Mouse (Mus musculus) hindbrain, embryonic 13.5 days (tissue): ENCODE measurements around the gene Rnf182. TPM values are rescaled to one million over a fixed set of nuclear protein-coding genes. Genes with fewer than 3 reads are reported as not detected.

ENCODE experiments used
- ATAC-seq: fragments of 200-750 bp; cut with Nextera tagmentation; 2 replicates; pipeline ENCODE4 v1.8.0; 2017; ENCODE audit warnings: moderate TSS enrichment; ENCODE audit not compliant: low FRiP score
- H3K27ac ChIP-seq: fragments of 300-500 bp; sonication (generic); 2 replicates; pipeline ENCODE4 v1.5.1; 2015; ENCODE audit warnings: inconsistent platforms, mild to moderate bottlenecking, moderate library complexity
- H3K27me3 ChIP-seq: fragments of 300-500 bp; sonication (generic); 2 replicates; pipeline ENCODE4 v1.6.1; 2015; ENCODE audit warnings: mild to moderate bottlenecking, inconsistent platforms
- H3K36me3 ChIP-seq: fragments of 300-500 bp; sonication (generic); 2 replicates; pipeline ENCODE4 v1.6.1; 2015; ENCODE audit warnings: mild to moderate bottlenecking, inconsistent platforms
- H3K4me1 ChIP-seq: fragments of 300-500 bp; sonication (generic); replicated peaks from 2 replicates; pipeline ENCODE4 v1.6.1; 2015; ENCODE audit warnings: inconsistent platforms
- H3K4me2 ChIP-seq: fragments of 300-500 bp; sonication (generic); 2 replicates; pipeline ENCODE4 v1.6.1; 2015; ENCODE audit warnings: inconsistent platforms, mild to moderate bottlenecking, moderate library complexity
- H3K4me3 ChIP-seq: fragments of 300-500 bp; sonication (generic); 2 replicates; pipeline ENCODE4 v1.5.1; 2015; ENCODE audit warnings: mild to moderate bottlenecking, inconsistent platforms
- H3K9ac ChIP-seq: fragments of 300-500 bp; sonication (generic); 2 replicates; pipeline ENCODE4 v1.6.1; 2015; ENCODE audit warnings: mild to moderate bottlenecking, inconsistent platforms
- H3K9me3 ChIP-seq: fragments of 300-500 bp; sonication (generic); 2 replicates; pipeline ENCODE4 v1.6.1; 2016; ENCODE audit warnings: inconsistent platforms
- whole genome bisulfite sequencing: fragments of 180-500 bp; shearing (Covaris S2); methylation state at CpG from one replicate; pipeline ENCODE4 v1.1.7; 2015; 5-methylcytosine and 5-hydroxymethylcytosine counted together
- polyA plus RNA-seq: library from polyadenylated mRNA; unstranded; fragments of >200 nt; fragmentation: Nextera tagmentation; extraction: Ambion mirVana; gene quantifications from 2 replicates; pipeline ENCODE4 v1.2.1, GENCODE M21; 2015

Rnf182 gene
- polyA plus RNA-seq, 1 experiment from 2014 or later = 36.1 TPM

DNA sequence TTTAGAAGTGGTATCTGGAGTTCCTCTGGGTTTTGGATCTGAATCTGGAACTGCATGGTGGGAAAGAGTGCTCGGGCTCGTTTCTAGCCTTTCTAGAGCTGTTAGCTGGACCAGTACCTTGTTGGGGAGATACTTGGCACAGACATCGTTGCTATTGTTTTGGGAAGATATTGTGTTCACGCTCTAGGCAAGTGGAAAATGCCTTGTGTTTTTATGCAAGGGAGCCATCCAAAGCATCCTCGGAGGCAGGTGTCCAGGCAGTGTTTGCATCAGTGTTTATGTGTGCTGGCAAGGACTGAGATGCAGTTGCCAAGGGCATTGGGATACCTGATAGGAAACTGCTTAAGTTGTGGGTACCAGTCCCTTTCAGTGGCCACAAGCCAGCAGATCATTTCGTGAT is 1.0 kb downstream of the Rnf182 start:
- H3K9ac ChIP-seq = peak overlapping the region; percentile 89
- no peak for ATAC-seq
- no peak overlapping the region for H3K27ac ChIP-seq
- no peaks in the 10 kb centered on the region for H3K27me3 ChIP-seq
- H3K4me1 ChIP-seq = peaks cover 37% of the 10 kb centered on the region
- H3K9me3 ChIP-seq = no peaks in the 10 kb centered on the region
- no peaks in the 10 kb centered on the region for H3K36me3 ChIP-seq
- peak overlapping the region; percentile 77 for H3K4me3 ChIP-seq
- H3K4me2 ChIP-seq = peak overlapping the region; percentile 70
- 19% methylated on average over 6 of the region's 6 CpGs for WGBS

DNA sequence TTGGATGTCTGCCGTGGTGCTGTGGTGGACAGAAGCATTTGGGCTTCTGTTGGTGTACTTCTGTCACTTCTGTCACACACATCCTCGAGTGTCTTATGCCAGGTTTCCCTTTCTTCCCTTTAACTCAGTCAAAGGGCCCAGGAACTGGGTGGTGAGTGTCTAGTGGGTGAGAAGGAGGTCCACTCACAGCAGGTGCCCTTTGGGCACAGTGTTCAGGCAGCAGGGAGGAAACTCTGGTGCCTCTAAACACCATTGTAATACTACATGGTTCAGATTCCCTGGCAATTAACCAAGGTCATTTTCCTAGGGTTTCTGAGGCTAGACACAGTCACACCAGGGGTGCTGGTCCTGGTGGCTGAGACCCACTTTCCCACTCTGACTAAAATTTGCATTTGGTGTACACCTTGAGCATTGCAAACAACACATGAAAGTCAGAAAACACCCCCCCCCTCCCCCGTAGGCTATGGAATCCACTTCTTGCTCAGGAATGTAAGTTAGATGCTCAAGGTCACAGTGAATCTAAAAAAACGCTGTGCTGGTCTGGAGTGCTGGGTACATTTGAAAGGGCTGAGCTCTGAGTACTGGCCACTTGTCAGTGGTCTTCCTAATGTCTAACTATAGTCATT is 4.2 kb downstream of the Rnf182 start:
- WGBS = 62% methylated on average over 4 of the region's 4 CpGs
- Histone ChIP-seq H3K36me3 (no peaks in the 10 kb centered on the region), H3K4me1 (peaks cover 36% of the 10 kb centered on the region), H3K9ac (no peak overlapping the region), H3K9me3 (no peaks in the 10 kb centered on the region), H3K4me2 (no peak overlapping the region), H3K27ac (no peak overlapping the region), H3K4me3 (no peak overlapping the region), H3K27me3 (no peaks in the 10 kb centered on the region)
- no peak for ATAC-seq

DNA sequence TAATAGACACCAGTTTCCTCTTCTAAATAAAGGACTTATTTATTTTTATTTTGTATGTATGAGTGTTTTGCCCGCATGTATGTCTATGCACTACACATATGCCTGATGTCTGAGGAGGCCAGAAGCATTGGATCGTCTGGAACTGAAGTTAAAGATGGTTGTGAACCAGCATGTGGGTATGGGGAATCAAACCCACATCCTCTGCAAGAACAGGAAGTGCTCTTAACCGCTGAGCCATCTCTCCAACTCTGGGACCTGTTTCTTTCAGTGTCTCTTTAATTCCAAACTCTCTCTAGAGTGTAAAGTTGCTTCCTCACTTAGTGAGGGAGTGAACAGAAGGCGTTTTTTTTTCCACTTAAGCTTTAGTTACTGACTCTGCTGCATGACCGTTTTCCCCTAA is 12.4 kb downstream of the Rnf182 start:
- no peak overlapping the region for H3K4me2 ChIP-seq
- H3K4me1 ChIP-seq = no peaks in the 10 kb centered on the region
- no peaks in the 10 kb centered on the region for H3K36me3 ChIP-seq
- H3K9me3 ChIP-seq = no peaks in the 10 kb centered on the region
- no peaks in the 10 kb centered on the region for H3K27me3 ChIP-seq
- no peak for ATAC-seq
- no peak overlapping the region for H3K9ac ChIP-seq
- 87% methylated on average over 5 of the region's 5 CpGs for WGBS
- H3K4me3 ChIP-seq = no peak overlapping the region
- no peak overlapping the region for H3K27ac ChIP-seq

DNA sequence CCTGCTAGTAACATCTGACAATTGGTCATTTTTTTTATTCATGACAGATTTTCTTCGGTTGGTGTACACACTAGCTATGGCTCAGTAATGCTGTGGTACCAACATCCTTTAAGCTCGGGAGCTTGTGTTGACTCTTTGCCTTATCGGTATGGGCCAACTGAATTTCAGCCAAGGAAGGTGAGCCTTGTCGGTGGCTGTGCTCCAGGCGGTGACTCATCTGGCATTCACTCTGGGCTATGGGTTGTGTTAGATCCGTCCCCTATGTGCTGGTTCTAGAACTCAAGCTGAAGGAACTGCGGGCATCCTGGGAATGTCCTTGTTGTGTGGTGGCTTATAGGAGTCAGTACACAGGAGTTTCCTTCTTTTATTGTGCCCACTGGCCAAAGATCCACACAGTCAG is 14.3 kb downstream of the Rnf182 start:
- no peaks in the 10 kb centered on the region for H3K4me1 ChIP-seq
- no peaks in the 10 kb centered on the region for H3K36me3 ChIP-seq
- WGBS = 91% methylated on average over 7 of the region's 7 CpGs
- H3K9me3 ChIP-seq = no peaks in the 10 kb centered on the region
- ATAC-seq = no peak
- no peak overlapping the region for H3K4me2 ChIP-seq
- no peak overlapping the region for H3K9ac ChIP-seq
- H3K4me3 ChIP-seq = no peak overlapping the region
- no peaks in the 10 kb centered on the region for H3K27me3 ChIP-seq
- H3K27ac ChIP-seq = no peak overlapping the region

DNA sequence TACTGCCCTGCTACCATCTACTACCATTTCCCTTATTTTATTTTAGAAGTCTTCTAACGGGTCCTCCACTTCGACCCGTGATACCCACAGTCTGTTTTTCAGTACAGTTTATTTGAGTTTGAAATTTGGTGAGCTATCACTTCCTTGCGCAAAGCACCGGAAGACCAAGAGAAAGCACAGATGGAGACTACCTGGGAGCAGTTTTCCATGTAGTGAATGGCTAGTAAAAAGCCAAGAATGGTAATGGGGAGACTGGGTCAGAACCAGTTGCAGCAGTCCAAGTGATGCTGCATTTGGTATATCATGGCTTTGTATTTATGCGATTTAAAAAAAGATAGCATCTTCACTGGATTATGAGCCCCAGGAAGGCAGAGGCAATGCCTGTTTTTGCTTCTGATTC is 15.8 kb downstream of the Rnf182 start:
- no peaks in the 10 kb centered on the region for H3K9me3 ChIP-seq
- H3K4me1 ChIP-seq = no peaks in the 10 kb centered on the region
- H3K27me3 ChIP-seq = no peaks in the 10 kb centered on the region
- no peak overlapping the region for H3K9ac ChIP-seq
- no peak for ATAC-seq
- H3K27ac ChIP-seq = no peak overlapping the region
- 96% methylated on average over 6 of the region's 6 CpGs for whole genome bisulfite sequencing
- no peak overlapping the region for H3K4me3 ChIP-seq
- H3K4me2 ChIP-seq = no peak overlapping the region
- no peaks in the 10 kb centered on the region for H3K36me3 ChIP-seq

DNA sequence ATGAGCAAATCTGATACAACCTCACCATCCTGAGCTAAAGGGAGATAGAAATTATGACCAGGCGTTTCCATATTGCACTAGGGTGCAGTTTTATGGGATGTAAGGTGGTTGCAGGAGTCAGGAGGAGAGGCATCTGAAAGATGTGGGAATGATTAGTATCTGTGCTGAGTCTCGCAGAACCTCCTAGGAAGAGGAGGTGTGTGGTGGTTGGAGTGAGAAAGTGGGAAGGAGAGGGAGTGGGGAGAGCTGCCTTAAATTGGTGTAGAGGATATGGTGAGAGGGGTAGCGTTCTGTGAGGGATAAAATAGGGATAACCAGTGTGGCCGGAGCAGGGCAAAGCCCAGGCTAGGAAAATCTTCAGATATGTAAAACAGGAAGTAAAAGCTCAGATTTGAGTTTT is 17.5 kb downstream of the Rnf182 start:
- no peaks in the 10 kb centered on the region for H3K36me3 ChIP-seq
- no peaks in the 10 kb centered on the region for H3K9me3 ChIP-seq
- H3K9ac ChIP-seq = no peak overlapping the region
- H3K4me1 ChIP-seq = no peaks in the 10 kb centered on the region
- H3K4me3 ChIP-seq = no peak overlapping the region
- no peaks in the 10 kb centered on the region for H3K27me3 ChIP-seq
- WGBS = 95% methylated on average over 4 of the region's 4 CpGs
- no peak for ATAC-seq
- no peak overlapping the region for H3K4me2 ChIP-seq
- H3K27ac ChIP-seq = no peak overlapping the region

DNA sequence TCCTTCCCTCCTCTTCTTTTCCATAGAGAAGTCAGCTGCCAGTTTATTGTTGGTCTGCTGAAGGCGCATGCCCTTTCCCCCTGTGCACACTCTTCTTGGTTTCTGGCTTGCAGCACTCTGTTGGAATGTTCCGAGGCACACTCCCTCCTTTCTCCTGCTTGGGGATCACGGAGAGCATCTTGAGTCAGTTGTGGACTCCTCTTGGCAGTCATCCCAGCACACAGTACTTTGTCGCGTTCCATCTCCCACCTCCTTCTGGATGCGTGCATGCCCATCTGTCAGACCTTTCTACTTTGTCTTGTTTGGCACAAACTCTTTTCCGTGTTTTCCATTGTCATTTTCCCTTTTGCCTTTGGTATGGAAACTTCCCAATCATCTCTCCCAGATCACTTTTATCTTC is 22.2 kb downstream of the Rnf182 start:
- no peak overlapping the region for H3K4me2 ChIP-seq
- no peaks in the 10 kb centered on the region for H3K36me3 ChIP-seq
- H3K27ac ChIP-seq = no peak overlapping the region
- no peaks in the 10 kb centered on the region for H3K27me3 ChIP-seq
- no peak overlapping the region for H3K4me3 ChIP-seq
- H3K9me3 ChIP-seq = no peaks in the 10 kb centered on the region
- WGBS = 85% methylated on average over 7 of the region's 7 CpGs
- no peaks in the 10 kb centered on the region for H3K4me1 ChIP-seq
- ATAC-seq = no peak
- no peak overlapping the region for H3K9ac ChIP-seq

DNA sequence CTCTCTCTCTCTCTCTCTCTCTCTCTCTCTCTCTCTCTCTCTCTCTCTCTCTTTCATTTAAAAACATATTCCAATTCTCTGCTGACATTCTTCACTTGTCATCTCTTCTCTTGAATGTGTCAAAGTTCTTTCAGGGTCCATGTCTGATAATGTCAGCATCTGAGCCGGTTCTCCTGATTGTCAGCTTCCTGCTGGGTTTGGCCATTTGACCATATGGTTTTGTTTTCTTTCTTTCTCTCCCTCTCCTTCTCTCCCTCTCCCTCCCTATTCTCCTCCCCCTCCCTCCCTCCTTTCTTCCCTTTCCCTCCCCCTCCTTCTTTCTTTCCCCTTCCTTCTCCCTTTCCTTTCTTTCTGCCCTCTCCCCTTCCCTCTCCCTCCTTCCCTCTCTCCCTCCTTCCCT is 29.5 kb downstream of the Rnf182 start:
- 33% methylated on average over 1 of the region's 1 CpGs for WGBS
- H3K27ac ChIP-seq = no peak overlapping the region

DNA sequence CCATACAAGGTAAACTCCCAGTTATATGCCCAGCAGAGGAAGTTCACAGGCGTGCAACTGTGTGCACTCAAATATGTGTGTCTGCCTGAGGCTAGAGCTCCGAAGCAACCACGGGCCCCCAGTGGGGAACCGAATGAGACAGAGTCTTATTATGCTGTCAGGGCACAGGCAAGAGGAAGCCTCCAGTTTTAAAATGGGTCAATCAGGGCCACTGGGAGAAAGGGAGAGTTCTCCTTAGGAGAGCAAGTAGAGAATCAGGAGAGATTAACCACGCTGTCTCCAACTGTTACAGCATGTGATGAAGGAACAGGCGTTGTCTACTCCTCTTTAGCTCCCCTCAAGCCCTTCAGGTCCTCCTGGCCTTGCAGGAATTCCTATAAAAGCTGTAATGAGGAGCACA is 33.0 kb downstream of the Rnf182 start:
- Histone ChIP-seq H3K4me1 (peaks cover 46% of the 10 kb centered on the region), H3K4me3 (no peak overlapping the region), H3K36me3 (no peaks in the 10 kb centered on the region), H3K27me3 (no peaks in the 10 kb centered on the region), H3K9me3 (no peaks in the 10 kb centered on the region), H3K9ac (peak overlapping the region; percentile 35; the same call in 1 of the 2 replicates), H3K27ac (peak overlapping the region; percentile 76), H3K4me2 (no peak overlapping the region)
- no peak for ATAC-seq
- 56% methylated on average over 6 of the region's 6 CpGs for WGBS

More for the DNA sequence above, 29.5 kb downstream of the Rnf182 start:
- ATAC-seq = no peak
- H3K27me3 ChIP-seq = no peaks in the 10 kb centered on the region
- no peaks in the 10 kb centered on the region for H3K9me3 ChIP-seq
- H3K9ac ChIP-seq = no peak overlapping the region
- H3K4me2 ChIP-seq = no peak overlapping the region
- H3K36me3 ChIP-seq = no peaks in the 10 kb centered on the region
- no peak overlapping the region for H3K4me3 ChIP-seq
- peaks cover 31% of the 10 kb centered on the region for H3K4me1 ChIP-seq

DNA sequence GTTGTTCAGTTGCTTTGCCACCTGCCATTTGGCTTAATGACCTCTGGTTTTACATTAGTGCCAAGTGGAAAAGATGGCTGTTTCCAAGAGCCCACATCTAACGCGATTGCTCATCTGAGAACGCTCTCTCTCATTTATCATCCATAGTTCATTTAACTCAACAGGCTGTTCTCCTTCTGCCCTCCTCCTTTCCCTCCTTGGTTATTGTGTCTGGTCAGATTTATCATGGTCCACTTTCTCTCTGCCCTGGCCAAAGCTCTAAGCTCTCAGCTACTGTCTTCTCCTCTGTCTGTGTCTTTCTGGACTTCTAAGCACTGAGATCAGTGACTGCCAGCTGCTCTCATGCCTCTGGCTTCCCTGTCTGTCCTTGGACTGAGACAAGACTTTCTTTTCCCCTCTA is 35.8 kb downstream of the Rnf182 start:
- no peaks in the 10 kb centered on the region for H3K36me3 ChIP-seq
- H3K4me3 ChIP-seq = no peak overlapping the region
- peaks cover 49% of the 10 kb centered on the region for H3K4me1 ChIP-seq
- H3K27me3 ChIP-seq = no peaks in the 10 kb centered on the region
- H3K9ac ChIP-seq = no peak overlapping the region
- 36% methylated on average over 3 of the region's 3 CpGs for WGBS
- 0 out of 2 replicates have a peak, but pooled peaks have one; percentile 40 for ATAC-seq
- peak overlapping the region; percentile 45; the same call in 1 of the 2 replicates for H3K27ac ChIP-seq
- no peak overlapping the region for H3K4me2 ChIP-seq
- H3K9me3 ChIP-seq = no peaks in the 10 kb centered on the region

DNA sequence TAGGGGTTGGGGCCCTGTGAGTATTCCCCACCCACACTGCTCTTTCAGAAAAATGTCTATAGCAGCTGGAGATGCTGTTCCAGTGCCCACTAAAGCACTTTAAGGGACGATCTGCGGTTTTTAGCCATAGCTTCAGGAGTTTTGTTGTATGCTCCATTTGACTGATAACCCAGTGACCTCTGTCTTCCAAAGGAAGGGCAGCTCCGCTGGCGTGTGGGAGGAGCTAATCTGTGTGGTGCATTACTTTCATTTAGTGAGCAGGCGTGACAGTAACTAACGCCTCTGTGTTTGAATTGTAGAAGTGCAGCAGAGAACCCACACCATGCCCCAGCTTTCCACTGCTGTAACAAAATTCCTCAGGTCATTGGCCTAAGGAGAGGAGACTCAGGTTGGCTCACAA is 38.6 kb downstream of the Rnf182 start:
- Histone ChIP-seq H3K4me2 (no peak overlapping the region), H3K4me1 (peaks cover 28% of the 10 kb centered on the region), H3K9me3 (no peaks in the 10 kb centered on the region), H3K4me3 (no peak overlapping the region), H3K9ac (no peak overlapping the region), H3K27me3 (no peaks in the 10 kb centered on the region), H3K36me3 (peaks cover 3% of the 10 kb centered on the region; the same call in 1 of the 2 replicates), H3K27ac (no peak overlapping the region)
- ATAC-seq = no peak
- WGBS = 44% methylated on average over 6 of the region's 6 CpGs

DNA sequence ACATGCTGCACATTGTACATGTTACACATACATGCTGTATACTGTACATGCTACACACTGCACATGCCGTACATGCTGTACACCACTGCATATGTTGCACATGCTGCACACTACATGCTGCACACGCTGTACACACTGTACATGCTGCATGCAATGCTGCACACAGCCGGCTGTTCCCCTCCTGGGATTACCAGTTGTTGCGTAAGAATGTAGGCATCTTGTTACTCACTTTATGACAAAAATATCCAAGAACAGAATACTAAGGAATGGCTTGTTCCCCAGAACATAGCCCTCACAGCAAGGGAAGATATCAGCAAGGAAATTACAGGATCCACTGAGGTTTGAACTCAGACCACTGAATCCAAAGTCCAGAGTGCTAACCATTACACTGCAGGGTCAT is 47.7 kb downstream of the Rnf182 start:
- WGBS = 94% methylated on average over 4 of the region's 4 CpGs
- H3K4me1 ChIP-seq = no peaks in the 10 kb centered on the region
- no peak for ATAC-seq
- no peak overlapping the region for H3K4me3 ChIP-seq
- no peaks in the 10 kb centered on the region for H3K9me3 ChIP-seq
- H3K4me2 ChIP-seq = no peak overlapping the region
- H3K36me3 ChIP-seq = peaks cover 22% of the 10 kb centered on the region
- H3K27ac ChIP-seq = no peak overlapping the region
- no peak overlapping the region for H3K9ac ChIP-seq
- H3K27me3 ChIP-seq = no peaks in the 10 kb centered on the region

DNA sequence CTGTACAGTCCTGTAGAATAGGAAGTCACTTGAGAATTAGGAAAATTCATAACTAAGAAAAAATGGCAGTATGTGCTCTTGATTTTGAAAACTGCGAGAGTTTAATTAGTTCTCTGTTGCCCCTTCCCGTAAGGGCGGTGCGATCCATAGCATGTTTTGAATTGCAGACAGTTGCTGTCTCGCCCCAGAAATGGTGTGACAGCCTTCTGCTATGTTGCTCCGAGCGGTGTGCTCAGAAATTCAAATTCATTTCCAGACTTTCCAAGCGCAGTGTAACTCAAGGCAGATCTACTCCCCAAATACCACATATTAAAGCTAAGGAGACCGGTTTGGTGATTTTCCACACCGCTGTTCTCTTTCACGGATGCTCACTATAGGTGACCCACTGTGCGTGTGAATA is 50.6 kb downstream of the Rnf182 start:
- H3K4me1 ChIP-seq = no peaks in the 10 kb centered on the region
- no peaks in the 10 kb centered on the region for H3K9me3 ChIP-seq
- 83% methylated on average over 12 of the region's 12 CpGs for WGBS
- H3K27ac ChIP-seq = no peak overlapping the region
- no peaks in the 10 kb centered on the region for H3K27me3 ChIP-seq
- no peak overlapping the region for H3K9ac ChIP-seq
- H3K4me3 ChIP-seq = no peak overlapping the region
- peaks cover 25% of the 10 kb centered on the region for H3K36me3 ChIP-seq
- no peak for ATAC-seq
- no peak overlapping the region for H3K4me2 ChIP-seq
